Mouse (Mus musculus) testis, adult 2 months (tissue): ENCODE results near the gene Brd3. TPM values are rescaled to one million over a fixed set of nuclear protein-coding genes. Genes with fewer than 3 reads are reported as not detected.

Experiments used
- H3K27ac ChIP-seq: fragments of 200-500 bp; 2 replicates; pipeline ENCODE4 v1.5.1; 2012; ENCODE audit warnings: low read depth, low read length; ENCODE audit not compliant: control insufficient read depth, insufficient read depth
- H3K27me3 ChIP-seq: fragments of 200-500 bp; 2 replicates; pipeline ENCODE4 v1.6.1; 2012; ENCODE audit warnings: mild to moderate bottlenecking, low read length, moderate library complexity; ENCODE audit not compliant: control insufficient read depth, insufficient read depth
- H3K36me3 ChIP-seq: fragments of 200-500 bp; 2 replicates; pipeline ENCODE4 v1.6.1; 2012; ENCODE audit warnings: mild to moderate bottlenecking, low read length; ENCODE audit not compliant: control insufficient read depth, insufficient read depth
- H3K4me1 ChIP-seq: fragments of 200-500 bp; 2 replicates; pipeline ENCODE4 v1.6.1; 2012; ENCODE audit warnings: low read length; ENCODE audit not compliant: control insufficient read depth, insufficient read depth
- H3K4me3 ChIP-seq: fragments of 200-500 bp; 2 replicates; pipeline ENCODE4 v1.5.1; 2012; ENCODE audit warnings: low read depth, mild to moderate bottlenecking, low read length, moderate library complexity, mixed read lengths; ENCODE audit not compliant: control insufficient read depth
- CTCF ChIP-seq: fragments of 200-500 bp; IDR thresholded peaks from 2 replicates; pipeline ENCODE4 v1.5.1; 2012; ENCODE audit warnings: low read depth, mild to moderate bottlenecking, inconsistent platforms, low read length, moderate library complexity; ENCODE audit not compliant: control insufficient read depth, insufficient read depth, insufficient replicate concordance
- POLR2A ChIP-seq: fragments of 200-500 bp; IDR thresholded peaks from 2 replicates; pipeline ENCODE4 v1.6.1; 2012; ENCODE audit warnings: low read depth, mild to moderate bottlenecking, inconsistent platforms, low read length, moderate library complexity; ENCODE audit not compliant: control insufficient read depth
- polyA plus RNA-seq: library from polyadenylated mRNA; depleted of rRNA; stranded (reverse); fragments of >200 nt; gene quantifications from 2 replicates; pipeline ENCODE4 v1.2.3, GENCODE M21; 2012

Gene Brd3
- polyA plus RNA-seq, 1 experiment = 109 TPM

DNA sequence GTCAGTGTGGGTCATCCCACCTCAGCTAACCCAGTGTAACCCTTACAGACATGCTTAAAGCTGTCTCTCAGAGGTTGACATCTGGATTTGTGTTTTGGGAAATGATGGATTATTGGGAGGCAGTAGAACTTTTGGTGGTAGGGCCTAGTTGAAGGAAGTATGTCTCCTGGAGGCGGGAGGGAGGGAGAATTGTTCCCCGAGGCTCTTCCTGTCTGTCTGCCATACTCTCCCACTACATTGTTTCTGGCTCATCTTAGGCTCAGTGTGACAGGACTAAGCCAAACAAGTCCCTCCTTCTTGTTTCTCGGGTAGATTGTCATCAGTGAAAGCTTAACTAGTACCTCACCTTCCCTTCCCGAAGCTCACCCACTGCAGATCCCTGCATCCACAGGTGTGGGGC, 20.7 kb downstream of the Brd3 start:
- H3K27me3 ChIP-seq = no peaks in the 10 kb centered on the region
- H3K27ac ChIP-seq = no peak overlapping the region
- H3K4me3 ChIP-seq = no peak overlapping the region
- no peaks in the 10 kb centered on the region for H3K4me1 ChIP-seq
- no peaks in the 10 kb centered on the region for H3K36me3 ChIP-seq
- TF ChIP-seq POLR2A (no peak), CTCF (no peak)

DNA sequence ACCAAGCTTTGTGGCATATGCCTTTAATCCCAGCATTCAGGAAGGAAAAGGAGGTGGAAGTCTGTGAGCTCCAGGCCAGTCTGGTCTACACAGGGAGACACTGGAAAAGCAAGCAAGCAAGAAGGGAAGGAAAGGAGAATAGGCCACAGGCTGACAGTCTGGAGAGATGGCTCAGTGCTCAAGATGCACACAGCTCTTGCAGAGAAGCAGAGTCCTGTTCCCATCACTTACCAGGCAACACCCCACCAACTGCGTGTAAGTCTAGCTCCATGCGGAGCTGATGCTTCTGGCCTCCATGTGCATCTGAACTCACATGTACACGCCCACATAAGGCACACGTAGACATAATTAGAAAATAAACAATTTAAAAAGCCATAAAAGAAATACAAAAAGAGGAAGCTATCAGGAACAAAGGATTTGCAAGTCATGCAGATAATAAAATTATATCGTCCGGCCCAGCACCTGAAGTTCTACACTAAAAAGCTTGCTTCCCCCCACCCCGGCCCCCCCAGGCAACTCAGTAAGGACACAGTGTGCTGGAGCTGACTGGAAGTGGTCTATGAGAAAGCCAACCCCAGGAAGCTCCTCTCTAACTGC, 25.1 kb downstream of the Brd3 start:
- no peaks in the 10 kb centered on the region for H3K4me1 ChIP-seq
- no peak overlapping the region for H3K27ac ChIP-seq
- H3K4me3 ChIP-seq = no peak overlapping the region
- no peaks in the 10 kb centered on the region for H3K36me3 ChIP-seq
- no peak for TF ChIP-seq CTCF
- TF ChIP-seq POLR2A = no peak
- no peaks in the 10 kb centered on the region for H3K27me3 ChIP-seq

DNA sequence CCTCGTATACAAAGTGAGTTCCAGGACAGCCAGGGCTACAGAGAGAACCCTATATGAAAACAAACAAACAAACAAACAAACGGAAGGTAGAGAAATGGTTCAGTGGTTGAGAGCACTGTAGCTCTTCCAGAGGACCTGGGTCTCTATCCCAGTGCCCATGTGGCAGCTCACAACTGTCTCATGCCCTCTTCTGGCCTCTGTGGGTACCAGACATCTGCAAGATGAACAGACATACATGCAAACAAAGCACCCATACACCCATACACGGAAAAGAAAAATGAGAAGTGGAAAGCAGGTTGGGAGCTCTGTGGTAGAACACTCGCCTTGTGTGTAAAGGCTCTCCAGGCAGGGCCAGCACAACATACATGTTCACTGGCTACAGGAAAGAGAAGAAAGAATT, 27.1 kb downstream of the Brd3 start:
- H3K27ac ChIP-seq = no peak overlapping the region; the same call in 1 of the 2 replicates
- peaks cover 11% of the 10 kb centered on the region for H3K4me1 ChIP-seq
- no peaks in the 10 kb centered on the region for H3K36me3 ChIP-seq
- H3K4me3 ChIP-seq = no peak overlapping the region
- no peak for TF ChIP-seq POLR2A
- no peak for TF ChIP-seq CTCF
- H3K27me3 ChIP-seq = no peaks in the 10 kb centered on the region

DNA sequence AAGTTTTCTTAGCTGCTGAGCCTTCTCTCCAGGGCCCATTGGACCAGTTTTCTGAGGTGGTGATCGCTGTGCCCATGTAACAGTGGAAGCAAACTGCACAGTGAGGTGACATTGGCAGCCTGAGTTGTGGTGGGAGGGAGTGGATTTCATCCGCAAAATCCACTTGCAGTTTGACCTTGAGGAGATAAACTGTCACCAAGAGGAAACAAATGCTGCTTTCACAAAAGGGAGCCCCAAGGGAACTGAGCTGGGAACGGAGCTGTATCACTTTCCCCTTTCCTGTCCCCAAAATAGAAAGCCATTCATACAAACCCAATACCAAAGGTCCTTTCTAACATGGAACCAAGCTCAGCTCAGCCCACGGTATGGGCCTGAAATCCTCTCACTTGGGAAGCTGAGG, 27.6 kb downstream of the Brd3 start:
- Histone ChIP-seq H3K27ac (no peak overlapping the region; the same call in 1 of the 2 replicates), H3K27me3 (no peaks in the 10 kb centered on the region), H3K4me1 (peaks cover 15% of the 10 kb centered on the region), H3K36me3 (no peaks in the 10 kb centered on the region), H3K4me3 (no peak overlapping the region)
- no peak for TF ChIP-seq CTCF
- TF ChIP-seq POLR2A = no peak

DNA sequence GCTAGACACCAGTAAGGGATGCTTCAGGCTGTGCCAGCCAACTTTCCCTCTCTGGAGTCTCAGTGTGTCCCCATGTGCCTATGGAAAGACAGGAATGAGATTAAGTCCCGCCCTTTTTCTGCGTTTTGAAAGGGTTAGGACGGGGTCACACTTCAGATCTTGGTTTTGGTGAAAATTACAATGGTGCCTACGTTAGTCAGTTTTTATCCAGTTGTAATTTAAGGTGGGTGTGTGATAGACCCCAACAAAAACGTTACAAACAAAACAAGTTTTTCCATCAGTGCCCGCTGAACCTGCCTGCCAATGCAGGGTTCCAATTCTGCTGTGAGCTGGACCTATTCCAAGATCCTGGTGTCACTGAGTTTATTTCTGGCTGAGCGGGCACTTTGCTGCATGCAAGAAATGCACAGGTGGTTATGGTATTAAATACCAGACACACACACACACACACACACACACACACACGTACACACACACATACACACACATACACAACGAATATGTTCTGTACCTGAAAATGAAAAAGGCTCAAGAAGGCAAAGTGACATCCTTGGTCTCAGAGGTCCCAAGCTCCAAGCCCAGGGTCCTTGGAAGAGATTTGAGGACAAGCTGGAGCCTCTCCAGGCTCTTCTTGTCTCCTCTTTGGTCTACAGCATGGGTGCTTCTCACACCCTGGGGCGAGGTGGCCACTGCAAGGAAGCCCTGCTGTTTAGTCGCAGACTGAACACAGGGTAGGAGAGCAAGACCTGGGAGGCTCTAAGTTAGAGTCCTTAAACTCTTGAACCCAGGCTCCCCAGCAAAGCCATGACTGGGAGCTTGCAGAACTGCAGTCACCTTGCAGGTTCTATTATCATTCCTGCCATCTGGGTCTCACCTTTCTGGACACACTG, 30.9 kb downstream of the Brd3 start:
- no peak for TF ChIP-seq CTCF
- TF ChIP-seq POLR2A = no peak
- peak overlapping the region; percentile 76 for H3K4me3 ChIP-seq

DNA sequence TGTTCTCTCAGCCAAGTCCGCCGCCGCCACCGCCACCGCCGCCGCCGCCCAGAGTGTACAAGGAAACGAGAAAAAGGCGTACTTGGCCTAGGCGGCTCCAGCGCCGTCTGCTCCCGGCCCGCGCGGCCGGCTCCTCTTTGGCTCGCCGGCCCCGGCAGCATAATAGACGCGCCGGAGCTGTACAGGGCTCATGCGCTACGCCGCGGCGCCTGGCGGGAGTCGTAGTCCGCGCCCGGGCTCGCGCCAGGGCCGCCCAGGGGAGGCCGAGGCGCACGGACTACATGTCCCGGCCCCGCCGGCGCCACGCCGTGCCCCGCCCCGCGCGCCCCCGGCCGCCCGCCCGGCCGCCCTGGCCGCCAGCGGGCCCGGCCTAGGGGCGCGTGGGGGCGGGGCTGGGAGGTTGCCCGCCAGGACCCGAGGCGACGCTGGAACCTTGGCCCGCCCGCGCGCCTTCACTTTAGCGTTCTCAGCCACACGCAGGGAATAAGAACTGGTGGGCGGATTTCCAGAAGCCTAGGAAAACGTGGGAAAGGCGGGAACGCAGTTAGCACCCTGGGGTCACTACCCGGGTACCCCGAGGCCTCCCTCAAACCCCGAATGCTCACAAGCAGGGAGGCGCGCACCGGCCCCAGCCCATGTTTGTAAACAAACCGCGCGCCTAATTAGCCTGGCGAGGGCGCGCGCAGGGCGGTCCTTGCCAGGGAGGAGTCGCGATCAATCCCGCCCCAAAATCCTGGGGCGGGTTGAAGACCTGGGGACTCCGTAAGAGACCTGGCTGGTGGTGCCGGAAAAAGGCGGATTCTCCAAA, 31.8 kb downstream of the Brd3 start:
- no peaks in the 10 kb centered on the region for H3K27me3 ChIP-seq
- TF ChIP-seq CTCF (no peak), POLR2A (peak; percentile 46)
- no peaks in the 10 kb centered on the region for H3K36me3 ChIP-seq
- peak overlapping the region; percentile 89 for H3K4me3 ChIP-seq
- peaks cover 25% of the 10 kb centered on the region for H3K4me1 ChIP-seq
- peak overlapping the region; percentile 81 for H3K27ac ChIP-seq

More for the DNA sequence above, 30.9 kb downstream of the Brd3 start:
- Histone ChIP-seq H3K27ac (peak overlapping the region; percentile 69), H3K27me3 (no peaks in the 10 kb centered on the region), H3K36me3 (no peaks in the 10 kb centered on the region), H3K4me1 (peaks cover 25% of the 10 kb centered on the region)
